10 mouse cellular contexts compared by ENCODE assay signal in genomic region chrX:166518345-166518744, GRCm38 (mm10). TPM values are rescaled to one million over a fixed set of nuclear protein-coding genes. Genes with fewer than 3 reads are reported as not detected.
DNase-seq lines count a peak whose midpoint lies in the region; ATAC-seq and TF ChIP-seq lines count a peak whose summit lies in the region.
"Had no signal": no experiment of that assay in that cellular context is flagged by ENCODE, and none has a peak within 500 bp of the region (broad histone marks: within the 10 kb centered on the region; RNA-seq: fewer than 3 reads in every experiment).

Tceanc (minus strand) TSS chrX:166518567.

- no peaks in the 10 kb centered on the region for H3K27me3 ChIP-seq in heart, embryonic 12.5 days (replicated peaks)
- H3K27me3 ChIP-seq in neural tube, embryonic 11.5 days (ENCODE audit: control insufficient read depth, insufficient read depth, low read length): no peaks in the 10 kb centered on the region
- H3K27me3 ChIP-seq in neural tube, embryonic 15.5 days (replicated peaks): peaks cover 7% of the 10 kb centered on the region; the same call in 1 of the 2 replicates

- H3K27ac ChIP-seq in heart, embryonic 12.5 days (ENCODE audit: poor library complexity, severe bottlenecking): no peak within 1 kb of the TSS
- no peak within 1 kb of the TSS for H3K27ac ChIP-seq in neural tube, embryonic 11.5 days (ENCODE audit: low read depth, low read length)
- H3K27ac ChIP-seq in neural tube, embryonic 15.5 days (replicated peaks): no peak within 1 kb of the TSS
- H3K27ac ChIP-seq in embryonic fibroblast, embryonic 13.5 days (ENCODE audit: insufficient read depth, low read length): peak within 1 kb of the TSS; percentile 47; the same call in 1 of the 2 replicates
- H3K27ac ChIP-seq: kidney, postnatal 0 days had no signal

- no peak for TF ChIP-seq POLR2A in embryonic fibroblast, embryonic 13.5 days (IDR thresholded peaks at IDR 0.05; ENCODE audit: low read depth, low read length)

- intact Hi-C loops in heart, postnatal 14 days (cut with DNase I): loop anchor here (10.0 kb wide), 1 partner anchor 856 kb away; no protein-coding TSS in a partner anchor

- H3K4me1 ChIP-seq in heart, embryonic 12.5 days (replicated peaks): no peaks in the 10 kb centered on the region
- H3K4me1 ChIP-seq in neural tube, embryonic 11.5 days (ENCODE audit: control insufficient read depth, insufficient read depth, low read length): no peaks in the 10 kb centered on the region
- H3K4me1 ChIP-seq in neural tube, embryonic 15.5 days: no peaks in the 10 kb centered on the region; the same call in 1 of the 2 replicates
- no peaks in the 10 kb centered on the region for H3K4me1 ChIP-seq in embryonic fibroblast, embryonic 13.5 days (ENCODE audit: control insufficient read depth, insufficient read depth, low read length)

- H3K4me2 ChIP-seq in heart, embryonic 12.5 days: no peak within 1 kb of the TSS
- H3K4me2 ChIP-seq in neural tube, embryonic 11.5 days (ENCODE audit: low read depth): no peak within 1 kb of the TSS
- no peak within 1 kb of the TSS for H3K4me2 ChIP-seq in neural tube, embryonic 15.5 days

- no peak for TF ChIP-seq CTCF in embryonic fibroblast, embryonic 13.5 days (IDR thresholded peaks at IDR 0.05; ENCODE audit: borderline replicate concordance, insufficient read depth, low read length)

- H3K9ac ChIP-seq in heart, embryonic 12.5 days: no peak within 1 kb of the TSS
- no peak within 1 kb of the TSS for H3K9ac ChIP-seq in neural tube, embryonic 11.5 days (ENCODE audit: low read length)
- no peak within 1 kb of the TSS for H3K9ac ChIP-seq in neural tube, embryonic 15.5 days (replicated peaks)

- no peak within 1 kb of the TSS for H3K4me3 ChIP-seq in heart, embryonic 12.5 days
- no peak within 1 kb of the TSS for H3K4me3 ChIP-seq in neural tube, embryonic 11.5 days (ENCODE audit: low read depth, low read length)
- no peak within 1 kb of the TSS for H3K4me3 ChIP-seq in neural tube, embryonic 15.5 days (replicated peaks)
- no peak within 1 kb of the TSS for H3K4me3 ChIP-seq in embryonic fibroblast, embryonic 13.5 days (ENCODE audit: insufficient read depth, low read length)

- 73% methylated on average over 16 of the region's 16 CpGs for WGBS in heart, embryonic 12.5 days
- WGBS in neural tube, embryonic 11.5 days: 75% methylated on average over 16 of the region's 16 CpGs
- 79% methylated on average over 16 of the region's 16 CpGs for WGBS in neural tube, embryonic 15.5 days

- peak; percentile 15 to 21 for DNase-seq in heart, postnatal 14 days
- no peak for DNase-seq in neural tube, embryonic 11.5 days (ENCODE audit: low spot score)
- no peak for DNase-seq in retina, embryonic 14.5 days (ENCODE audit: low spot score)
- DNase-seq in kidney, postnatal 25 days: no peak
- DNase-seq: cerebellum, adult 18-20 months had no signal

- no peak for ATAC-seq in heart, embryonic 12.5 days (ENCODE audit: insufficient number of reproducible peaks, low FRiP score)
- ATAC-seq in neural tube, embryonic 11.5 days (ENCODE audit: insufficient read depth, low FRiP score, low TSS enrichment): no peak
- ATAC-seq in neural tube, embryonic 15.5 days (ENCODE audit: low FRiP score): no peak
- ATAC-seq in megakaryocyte, adult 5-6 weeks (ENCODE audit: poor library complexity, severe bottlenecking): peak; percentile 39

- H3K36me3 ChIP-seq in heart, embryonic 12.5 days: no peaks in the 10 kb centered on the region
- H3K36me3 ChIP-seq in neural tube, embryonic 11.5 days (ENCODE audit: control insufficient read depth, insufficient read depth, low read length): no peaks in the 10 kb centered on the region
- no peaks in the 10 kb centered on the region for H3K36me3 ChIP-seq in neural tube, embryonic 15.5 days

- no peaks in the 10 kb centered on the region for H3K9me3 ChIP-seq in heart, embryonic 12.5 days (replicated peaks)
- H3K9me3 ChIP-seq in neural tube, embryonic 11.5 days (ENCODE audit: control insufficient read depth, low read length): no peaks in the 10 kb centered on the region
- no peaks in the 10 kb centered on the region for H3K9me3 ChIP-seq in neural tube, embryonic 15.5 days (replicated peaks)

RNA-seq across cellular contexts. Expression of gene Tceanc, which starts in this region (rescaled TPM):
- 1 to 10 TPM; 2.7 to 2.8 TPM for total RNA-seq in heart, postnatal 14 days (2021)
- 6.7 and 7.6 TPM in 2 replicates for polyA plus RNA-seq in heart, embryonic 12.5 days (2016; fragmentation: Nextera tagmentation; extraction: Ambion mirVana)
- polyA plus RNA-seq in neural tube, embryonic 11.5 days (2014; fragmentation: Nextera tagmentation; extraction: Ambion mirVana): 11.1 and 11.7 TPM in 2 replicates
- 4.0 and 4.9 TPM in 2 replicates for polyA plus RNA-seq in neural tube, embryonic 15.5 days (2015; fragmentation: Nextera tagmentation; extraction: Ambion mirVana)
- polyA plus RNA-seq in embryonic fibroblast, embryonic 13.5 days (2011; ENCODE audit: insufficient read length, low read depth, missing spikeins): 2.4 and 5.9 TPM in 2 replicates
- 5.9 and 7.8 TPM in 2 replicates for total RNA-seq in megakaryocyte, adult 5-6 weeks (2015)
- 6.8 and 11.7 TPM in 2 replicates for total RNA-seq in megakaryocyte, adult 5-6 weeks (2017)

Comparison
In these comparisons a context has a peak if more than half of its experiments do, and no peak if none do; other contexts are left out.
1. DNase-seq: peak in heart, postnatal 14 days (2 of 2); none in neural tube, embryonic 11.5 days (single experiment), retina, embryonic 14.5 days (single experiment) and kidney, postnatal 25 days (0 of 2).